Mouse (Mus musculus) forebrain, embryonic 11.5 days (tissue): ENCODE measurements at regions not wholly inside any gene's neighbourhood (a gene's known extent, or its start where the extent isn't known, plus 50 kb on each side); places are given as distances from the start of the nearest gene placed in this dataset.

Experiments used
- ATAC-seq: fragments of 200-750 bp; cut with Nextera tagmentation; replicated peaks from 2 replicates; pipeline ENCODE4 v1.8.0; 2017; ENCODE audit warnings: moderate TSS enrichment; ENCODE audit not compliant: low FRiP score
- DNase-seq: peaks from one replicate; pipeline ENCODE4 v3.0.0-alpha.2; 2017; ENCODE audit warnings: low spot score
- H3K27ac ChIP-seq: fragments of 300-500 bp; sonication (generic); 2 replicates; pipeline ENCODE4 v1.5.1; 2014; ENCODE audit warnings: low read depth, low read length
- H3K27me3 ChIP-seq: fragments of 300-500 bp; sonication (generic); 2 replicates; pipeline ENCODE4 v1.6.1; 2014; ENCODE audit warnings: mild to moderate bottlenecking, low read length, mixed read lengths; ENCODE audit not compliant: control insufficient read depth, insufficient read depth
- H3K36me3 ChIP-seq: fragments of 300-500 bp; sonication (generic); 2 replicates; pipeline ENCODE4 v1.6.1; 2014; ENCODE audit warnings: mild to moderate bottlenecking, low read length, moderate library complexity, mixed read lengths; ENCODE audit not compliant: control insufficient read depth, insufficient read depth
- H3K4me1 ChIP-seq: fragments of 300-500 bp; sonication (generic); replicated peaks from 2 replicates; pipeline ENCODE4 v1.6.1; 2014; ENCODE audit warnings: low read length, mixed read lengths; ENCODE audit not compliant: control insufficient read depth, insufficient read depth
- H3K4me2 ChIP-seq: fragments of 300-500 bp; sonication (generic); 2 replicates; pipeline ENCODE4 v1.6.1; 2014; ENCODE audit warnings: low read depth, mild to moderate bottlenecking, low read length, moderate library complexity, mixed read lengths; ENCODE audit not compliant: severe bottlenecking
- H3K4me3 ChIP-seq: fragments of 300-500 bp; sonication (generic); 2 replicates; pipeline ENCODE4 v1.5.1; 2014; ENCODE audit warnings: low read depth, low read length
- H3K9ac ChIP-seq: fragments of 300-500 bp; sonication (generic); 2 replicates; pipeline ENCODE4 v1.6.1; 2014; ENCODE audit warnings: low read length
- H3K9me3 ChIP-seq: fragments of 300-500 bp; sonication (generic); 2 replicates; pipeline ENCODE4 v1.6.1; 2016; ENCODE audit warnings: low read length, mixed read lengths; ENCODE audit not compliant: control insufficient read depth
- WGBS: fragments of 180-500 bp; shearing (Covaris S2); extraction: QIAGEN DNeasy Blood & Tissue Kit; methylation state at CpG from one replicate; pipeline ENCODE4 v1.1.7; 2014; 5-methylcytosine and 5-hydroxymethylcytosine counted together

DNA sequence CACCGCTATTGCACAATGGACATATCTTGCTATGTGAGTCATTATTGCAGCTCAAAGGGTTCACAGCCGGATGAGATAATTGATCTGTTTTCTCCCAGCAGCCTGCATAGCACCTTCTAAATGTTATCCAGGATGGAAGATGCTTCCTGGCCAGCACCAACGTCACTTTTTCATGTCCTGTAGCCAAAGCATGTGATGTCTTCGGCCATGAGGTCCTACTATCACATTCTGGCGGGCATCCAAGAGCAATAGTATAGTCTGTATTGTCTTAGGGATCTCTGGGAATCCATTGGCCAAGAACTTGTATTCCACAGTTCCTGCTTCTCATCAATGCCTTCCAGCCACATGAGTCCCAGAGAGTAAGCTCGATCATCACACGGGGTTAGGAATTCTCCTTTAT lies 70.6 kb downstream of the Npy start:
- H3K4me1 ChIP-seq, result no peaks in the 10 kb centered on the region
- DNase-seq, result no peak
- no peaks in the 10 kb centered on the region; the same call in 1 of the 2 replicates for H3K9me3 ChIP-seq
- ATAC-seq, result no peak
- no peak overlapping the region for H3K27ac ChIP-seq
- H3K36me3 ChIP-seq, result no peaks in the 10 kb centered on the region
- no peak overlapping the region for H3K9ac ChIP-seq
- no peaks in the 10 kb centered on the region for H3K27me3 ChIP-seq
- no peak overlapping the region for H3K4me3 ChIP-seq
- 87% methylated on average over 7 of the region's 7 CpGs for WGBS
- no peak overlapping the region for H3K4me2 ChIP-seq

DNA sequence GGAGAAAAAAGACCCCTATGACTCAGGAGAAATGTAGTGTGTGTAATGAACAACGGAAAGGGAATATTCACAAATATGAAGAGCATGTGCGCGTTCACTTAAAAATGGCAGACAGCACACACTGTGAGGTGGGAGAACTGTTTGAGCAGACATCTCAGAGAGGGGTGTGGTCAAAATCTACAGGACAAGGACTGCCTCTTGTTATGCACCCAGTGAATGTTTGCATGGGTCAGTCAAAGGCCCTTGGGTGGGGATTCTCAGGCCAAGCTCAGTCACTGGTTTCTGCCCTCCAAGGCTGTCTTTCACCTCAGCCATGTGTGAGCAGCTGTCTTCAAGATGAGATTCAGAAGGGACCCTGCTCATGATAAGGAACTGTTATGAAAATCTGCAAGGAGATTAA lies 76.6 kb downstream of the Npy start:
- no peak overlapping the region for H3K4me3 ChIP-seq
- DNase-seq (no peak), ATAC-seq (no peak)
- H3K27ac ChIP-seq, result no peak overlapping the region
- no peaks in the 10 kb centered on the region for H3K27me3 ChIP-seq
- H3K4me1 ChIP-seq, result no peaks in the 10 kb centered on the region
- H3K9me3 ChIP-seq, result no peaks in the 10 kb centered on the region; the same call in 1 of the 2 replicates
- H3K9ac ChIP-seq, result no peak overlapping the region
- no peak overlapping the region for H3K4me2 ChIP-seq
- no peaks in the 10 kb centered on the region for H3K36me3 ChIP-seq
- WGBS, result 97% methylated on average over 3 of the region's 3 CpGs

DNA sequence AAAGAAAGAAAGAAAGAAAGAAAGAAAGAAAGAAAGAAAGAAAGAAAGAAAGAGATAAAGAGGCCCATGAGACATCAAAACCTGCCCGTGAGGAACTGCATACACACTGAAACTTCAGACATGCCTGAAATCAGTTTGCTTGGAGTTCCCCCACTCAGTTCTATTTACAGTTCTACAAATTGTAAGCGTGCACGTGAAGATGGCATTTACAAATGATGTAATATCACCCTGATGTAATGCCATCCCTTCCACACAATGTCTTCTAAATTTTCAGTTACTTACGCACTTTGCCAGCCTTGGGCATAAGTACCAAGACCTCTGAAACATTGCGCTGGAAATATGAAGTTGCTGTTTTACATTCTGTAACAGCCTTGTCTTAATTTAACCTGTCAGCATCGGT lies 79.0 kb downstream of the Npy start:
- no peak overlapping the region for H3K4me3 ChIP-seq
- no peaks in the 10 kb centered on the region for H3K27me3 ChIP-seq
- H3K4me1 ChIP-seq, result no peaks in the 10 kb centered on the region
- no peak overlapping the region for H3K27ac ChIP-seq
- DNase-seq (no peak), ATAC-seq (no peak)
- no peaks in the 10 kb centered on the region for H3K9me3 ChIP-seq
- H3K36me3 ChIP-seq, result no peaks in the 10 kb centered on the region
- no peak overlapping the region for H3K4me2 ChIP-seq
- 90% methylated on average over 6 of the region's 6 CpGs for WGBS
- H3K9ac ChIP-seq, result no peak overlapping the region

DNA sequence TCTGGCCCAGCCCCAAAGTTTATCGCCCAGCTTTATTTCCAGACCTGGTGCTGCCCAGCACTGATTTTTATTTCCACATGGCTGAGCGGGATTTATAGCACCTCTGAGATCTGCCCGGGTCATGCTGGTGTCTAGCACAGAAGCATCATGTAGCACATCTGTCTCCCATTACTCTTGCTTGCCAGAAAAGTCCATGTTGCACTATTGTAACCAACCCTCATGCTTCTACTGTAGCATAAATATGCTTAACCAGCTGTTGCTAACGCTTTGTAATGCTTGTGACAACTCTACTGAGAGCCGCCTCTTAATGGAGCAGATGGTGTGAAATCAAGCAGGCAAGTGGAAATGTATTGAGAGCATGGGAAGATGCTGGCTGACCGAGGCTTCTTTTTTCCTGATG lies 81.5 kb downstream of the Npy start:
- Histone ChIP-seq H3K27me3 (no peaks in the 10 kb centered on the region), H3K9ac (no peak overlapping the region), H3K9me3 (no peaks in the 10 kb centered on the region), H3K4me2 (no peak overlapping the region), H3K4me1 (no peaks in the 10 kb centered on the region), H3K4me3 (no peak overlapping the region), H3K27ac (no peak overlapping the region), H3K36me3 (no peaks in the 10 kb centered on the region)
- ATAC-seq (no peak), DNase-seq (no peak)
- WGBS, result 66% methylated on average over 6 of the region's 6 CpGs

DNA sequence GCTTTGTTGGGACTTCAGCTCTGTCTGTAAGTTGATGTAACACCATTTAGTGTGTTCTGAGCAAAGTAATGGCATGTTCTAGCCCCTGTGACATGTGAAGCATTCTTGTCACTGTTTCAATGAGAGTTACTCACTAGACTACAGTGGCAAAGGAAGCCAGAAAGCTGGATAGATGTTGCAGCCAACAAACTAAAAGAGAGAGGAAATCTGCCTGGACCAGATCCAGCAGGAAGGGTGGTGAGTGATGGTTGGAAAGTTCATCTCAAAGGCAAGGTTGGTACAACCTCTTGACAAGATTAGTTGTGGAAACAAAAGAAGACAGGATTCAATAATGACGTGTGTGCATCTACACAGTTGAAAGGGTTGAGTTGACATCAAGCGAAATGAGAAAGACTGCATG lies 83.9 kb downstream of the Npy start:
- Histone ChIP-seq H3K4me2 (no peak overlapping the region), H3K27ac (no peak overlapping the region), H3K36me3 (no peaks in the 10 kb centered on the region), H3K27me3 (no peaks in the 10 kb centered on the region), H3K9me3 (no peaks in the 10 kb centered on the region), H3K4me3 (no peak overlapping the region), H3K4me1 (no peaks in the 10 kb centered on the region), H3K9ac (no peak overlapping the region)
- 91% methylated on average over 2 of the region's 2 CpGs for WGBS
- ATAC-seq (no peak), DNase-seq (no peak)

DNA sequence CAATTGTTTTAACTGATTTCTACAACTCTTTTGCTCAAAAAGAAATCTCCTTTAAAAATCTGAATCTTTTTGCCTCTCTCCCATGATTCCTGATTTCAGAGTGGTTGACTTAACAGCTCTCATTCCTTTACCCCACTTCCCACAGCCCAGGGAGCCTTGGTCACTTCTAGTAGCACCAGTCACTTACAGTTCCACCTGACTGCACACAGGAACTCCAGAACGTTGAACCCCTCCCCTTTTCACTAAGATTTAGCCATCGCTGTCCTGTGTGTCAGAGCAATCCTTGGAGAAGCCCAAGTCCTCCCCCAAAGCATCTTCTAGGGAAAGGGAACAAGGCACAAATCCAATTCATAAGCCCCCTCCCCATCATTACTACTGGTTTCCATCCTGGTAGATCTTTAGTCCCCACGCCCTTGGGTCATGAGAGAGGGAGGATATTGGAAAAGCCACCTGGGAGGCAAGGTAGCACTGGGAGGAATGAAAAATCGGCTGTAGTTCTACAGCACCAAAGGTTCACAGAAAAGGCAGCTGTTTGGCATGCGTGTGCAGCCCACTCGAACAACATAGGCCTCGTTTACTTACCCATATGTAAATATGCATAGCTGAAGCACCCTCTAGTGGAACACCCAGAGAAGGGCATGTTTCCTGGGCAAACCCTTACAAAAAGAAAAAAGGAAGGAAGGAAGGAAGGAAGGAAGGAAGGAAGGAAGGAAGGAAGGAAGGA lies 96.7 kb downstream of the Npy start:
- Histone ChIP-seq H3K9ac (no peak overlapping the region), H3K27ac (no peak overlapping the region), H3K27me3 (no peaks in the 10 kb centered on the region), H3K36me3 (no peaks in the 10 kb centered on the region), H3K4me3 (no peak overlapping the region), H3K4me2 (no peak overlapping the region), H3K9me3 (no peaks in the 10 kb centered on the region), H3K4me1 (no peaks in the 10 kb centered on the region)
- ATAC-seq (0 out of 2 replicates have a peak, but pooled peaks have one; percentile 51), DNase-seq (peak; percentile 53)
- 42% methylated on average over 7 of the region's 7 CpGs for WGBS

DNA sequence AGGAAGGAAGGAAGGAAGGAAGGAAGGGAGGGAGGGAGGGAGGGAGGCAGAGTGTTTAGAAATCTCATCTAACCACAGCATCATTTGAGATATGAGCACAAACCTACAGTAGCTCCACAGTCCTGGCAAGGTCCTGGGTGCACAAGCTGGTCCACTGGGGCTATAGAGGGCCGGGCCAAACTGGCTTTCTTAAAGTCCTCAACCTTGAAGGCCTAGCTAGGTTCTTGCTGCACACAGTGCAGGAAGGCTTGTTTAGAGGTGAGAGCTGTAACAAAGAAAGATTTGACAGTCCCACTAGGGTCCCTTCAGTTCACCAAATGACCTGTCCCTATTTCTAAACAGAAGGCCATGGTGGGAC lies 97.3 kb downstream of the Npy start:
- 79% methylated on average over 1 of the region's 1 CpGs for WGBS
- no peak overlapping the region for H3K9ac ChIP-seq
- DNase-seq, result no peak
- no peaks in the 10 kb centered on the region for H3K9me3 ChIP-seq
- H3K4me1 ChIP-seq, result no peaks in the 10 kb centered on the region
- no peaks in the 10 kb centered on the region for H3K27me3 ChIP-seq
- no peak overlapping the region for H3K4me3 ChIP-seq
- no peaks in the 10 kb centered on the region for H3K36me3 ChIP-seq
- no peak for ATAC-seq
- no peak overlapping the region for H3K27ac ChIP-seq
- H3K4me2 ChIP-seq, result no peak overlapping the region

DNA sequence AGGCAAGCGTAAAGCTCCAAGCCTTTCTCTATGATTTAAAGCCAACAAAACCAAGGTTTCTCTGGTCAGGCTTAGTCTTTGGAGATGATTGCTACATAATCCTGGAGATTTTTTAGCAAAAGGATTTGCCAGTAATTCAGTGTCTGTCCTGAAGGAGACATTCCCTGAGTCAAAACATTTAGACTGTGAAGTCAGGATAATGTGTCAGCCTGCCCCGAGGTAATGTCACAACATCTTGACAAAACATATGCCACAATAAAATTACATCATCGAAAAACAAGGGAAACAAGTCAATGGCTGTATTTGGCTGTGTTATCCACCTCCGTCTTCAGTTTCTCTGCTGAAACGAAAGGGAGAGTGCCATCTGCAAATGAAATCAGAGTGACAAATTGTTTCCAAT lies 101.8 kb downstream of the Npy start:
- Histone ChIP-seq H3K27me3 (no peaks in the 10 kb centered on the region), H3K4me3 (no peak overlapping the region), H3K9me3 (no peaks in the 10 kb centered on the region), H3K4me1 (no peaks in the 10 kb centered on the region), H3K27ac (no peak overlapping the region), H3K36me3 (no peaks in the 10 kb centered on the region), H3K9ac (no peak overlapping the region), H3K4me2 (no peak overlapping the region)
- DNase-seq (no peak), ATAC-seq (no peak)
- WGBS, result 80% methylated on average over 5 of the region's 5 CpGs

DNA sequence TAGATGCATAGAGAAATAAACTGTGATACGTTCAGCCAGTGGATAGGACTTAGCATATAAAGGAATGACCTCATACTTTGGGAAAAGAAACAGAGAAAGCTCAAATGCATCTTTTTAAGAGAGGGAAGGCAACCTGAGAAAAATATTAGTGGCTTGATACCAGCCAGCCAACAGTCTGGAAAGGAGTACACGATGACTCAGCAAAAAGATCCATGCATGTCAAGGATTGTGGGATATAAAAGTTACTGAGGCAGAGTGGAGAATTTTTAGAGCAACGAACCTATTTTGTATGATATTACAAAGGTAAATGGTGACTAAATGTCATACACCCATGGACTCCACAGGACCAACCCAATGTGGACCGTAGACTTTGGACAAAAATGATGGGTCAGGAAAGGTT lies 105.6 kb downstream of the Npy start:
- ATAC-seq (no peak), DNase-seq (no peak)
- Histone ChIP-seq H3K4me1 (no peaks in the 10 kb centered on the region), H3K27ac (no peak overlapping the region), H3K9ac (no peak overlapping the region), H3K4me3 (no peak overlapping the region), H3K4me2 (no peak overlapping the region), H3K27me3 (no peaks in the 10 kb centered on the region), H3K9me3 (no peaks in the 10 kb centered on the region), H3K36me3 (no peaks in the 10 kb centered on the region)
- 85% methylated on average over 4 of the region's 4 CpGs for WGBS
